Mouse (Mus musculus): ENCODE measurements around the gene Adipoq.

GRCm38 (mm10) chr16:23170813-23171212 lies 24.5 kb downstream of the Adipoq start:
- no peak for TF ChIP-seq ELF1 (IDR thresholded peaks at IDR 0.05; ENCODE audit: low read depth, low read length)
- TF ChIP-seq CTCF (IDR thresholded peaks at IDR 0.05 in 2 of 3, conservative IDR thresholded peaks at IDR 0.05 in 1 of 3; ENCODE audit: control insufficient read depth in 1 of 3, insufficient read depth in 1 of 3, low read depth in 2 of 3, low read length in 3 of 3, poor library complexity in 1 of 3, severe bottlenecking in 1 of 3): no peak
- TF ChIP-seq JUND (IDR thresholded peaks at IDR 0.05; ENCODE audit: low read depth, low read length): no peak
- TF ChIP-seq MEF2A (IDR thresholded peaks at IDR 0.05; ENCODE audit: extremely low read depth, insufficient replicate concordance, low read depth, low read length, poor library complexity, severe bottlenecking): no peak
- TF ChIP-seq MAX (IDR thresholded peaks at IDR 0.05; ENCODE audit: low read length): no peak
- TF ChIP-seq MYC (IDR thresholded peaks at IDR 0.05; ENCODE audit: low read depth, low read length): no peak
- no peak for TF ChIP-seq POLR2AphosphoS2 (IDR thresholded peaks at IDR 0.05; ENCODE audit: low read length)
- TF ChIP-seq POLR2A (IDR thresholded peaks at IDR 0.05; ENCODE audit: control insufficient read depth in 1 of 2, insufficient read depth in 1 of 2, low read depth in 1 of 2, low read length in 2 of 2, poor library complexity in 1 of 2): no peak
- TF ChIP-seq CHD2 (IDR thresholded peaks at IDR 0.05; ENCODE audit: low read length): no peak
- no peak for TF ChIP-seq TCF12 (IDR thresholded peaks at IDR 0.05; ENCODE audit: low read depth, low read length)
- no peak for TF ChIP-seq E2F4 (IDR thresholded peaks at IDR 0.05; ENCODE audit: borderline replicate concordance, low read depth, low read length)
- TF ChIP-seq NELFE (IDR thresholded peaks at IDR 0.05; ENCODE audit: low read depth, low read length): no peak
- no peak for TF ChIP-seq EP300 (IDR thresholded peaks at IDR 0.05; ENCODE audit: low read depth in 1 of 2, low read length in 2 of 2)
- no peak for TF ChIP-seq MAFK (IDR thresholded peaks at IDR 0.05; ENCODE audit: borderline replicate concordance, low read depth, low read length)

Data from MEL (cell line).